Mouse (Mus musculus) heart, adult 2 months (tissue): ENCODE measurements around the gene Psmd12. TPM values are rescaled to one million over a fixed set of nuclear protein-coding genes. Genes with fewer than 3 reads are reported as not detected.

Experiments used
- DNase-seq, 2 experiments: peaks; one replicate each; pipeline ENCODE4 v3.0.0; 2021
- H3K27ac ChIP-seq: fragments of 200-600 bp; 2 replicates; pipeline ENCODE4 v1.8.1; 2022
- H3K27me3 ChIP-seq: fragments of 200-500 bp; 2 replicates; pipeline ENCODE4 v1.6.1; 2012; ENCODE audit warnings: mild to moderate bottlenecking, low read length, inconsistent platforms, mixed read lengths; ENCODE audit not compliant: control insufficient read depth, insufficient read depth
- H3K36me3 ChIP-seq: fragments of 200-500 bp; 2 replicates; pipeline ENCODE4 v1.6.1; 2012; ENCODE audit warnings: low read length, inconsistent platforms; ENCODE audit not compliant: control insufficient read depth, insufficient read depth
- H3K4me1 ChIP-seq: fragments of 200-500 bp; 2 replicates; pipeline ENCODE4 v1.6.1; 2011; ENCODE audit warnings: low read length; ENCODE audit not compliant: control insufficient read depth, insufficient read depth
- H3K4me3 ChIP-seq: fragments of 200-600 bp; 2 replicates; pipeline ENCODE4 v1.8.1; 2022
- H3K79me2 ChIP-seq: fragments of 200-500 bp; replicated peaks from 2 replicates; pipeline ENCODE4 v1.6.1; 2012; ENCODE audit warnings: mild to moderate bottlenecking, inconsistent platforms, low read length, moderate library complexity, mixed read lengths; ENCODE audit not compliant: control insufficient read depth, insufficient read depth
- H3K9ac ChIP-seq: fragments of 200-500 bp; 2 replicates; pipeline ENCODE4 v1.6.1; 2012; ENCODE audit warnings: low read depth, mild to moderate bottlenecking, control low read depth, inconsistent platforms, low read length, mixed read lengths
- CTCF ChIP-seq: fragments of 200-600 bp; IDR thresholded peaks from 2 replicates; pipeline ENCODE4 v1.8.1; 2022; ENCODE audit warnings: antibody characterized with exemption, mild to moderate bottlenecking, moderate library complexity
- EP300 ChIP-seq: fragments of 200-500 bp; IDR thresholded peaks from 2 replicates; pipeline ENCODE4 v1.6.1; 2011; ENCODE audit warnings: low read depth, low read length, control low read depth; ENCODE audit not compliant: insufficient read depth
- POLR2A ChIP-seq: fragments of 200-500 bp; IDR thresholded peaks from 2 replicates; pipeline ENCODE4 v1.6.1; 2011; ENCODE audit warnings: mild to moderate bottlenecking, low read depth, low read length, control low read depth; ENCODE audit not compliant: insufficient read depth
- WGBS: fragments of 180-500 bp; shearing (Covaris S2); methylation state at CpG from one replicate; pipeline ENCODE4 v1.1.7; 2018; 5-methylcytosine and 5-hydroxymethylcytosine counted together
- intact Hi-C: fragments of 180-260 bp; cut with DNase I; formaldehyde crosslinking; loops from one replicate; pipeline ENCODE4 v1.15.1; 2025
- polyA plus RNA-seq: library from polyadenylated mRNA; depleted of rRNA; stranded (reverse); fragments of >200 nt; gene quantifications from 2 replicates; pipeline ENCODE4 v1.2.3, GENCODE M21; 2012
- total RNA-seq, 2 experiments: library from RNA; stranded (reverse); gene quantifications; 2 replicates each; pipeline ENCODE4 v1.2.3; 2021

Psmd12 gene
- total and polyA plus RNA-seq, 3 experiments: 22.6 to 92.2 (median 78.3) TPM

DNA sequence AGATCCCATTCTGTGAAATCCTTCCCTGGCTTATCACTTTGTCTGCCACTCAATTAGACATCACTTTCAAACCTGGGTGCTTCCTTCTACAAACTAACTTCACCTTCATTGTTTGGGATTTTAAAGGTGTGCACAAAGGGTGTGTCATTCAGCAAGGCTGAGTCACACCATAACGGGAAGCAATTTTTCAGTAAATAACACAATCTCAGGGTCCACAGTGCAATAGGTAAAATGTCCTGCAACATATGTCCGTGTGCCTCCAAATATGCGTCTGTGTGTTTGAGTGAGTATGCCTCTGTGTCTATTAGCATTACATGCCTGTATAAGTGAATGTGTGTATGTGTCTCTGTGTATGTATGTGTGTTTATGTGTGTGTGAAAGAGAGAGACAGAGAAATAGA is 22.0 kb upstream of the Psmd12 start:
- WGBS: 92% methylated on average over 3 of the region's 3 CpGs
- Histone ChIP-seq H3K9ac (no peak overlapping the region), H3K36me3 (no peaks in the 10 kb centered on the region), H3K27me3 (no peaks in the 10 kb centered on the region), H3K4me1 (peaks cover 5% of the 10 kb centered on the region), H3K4me3 (no peak overlapping the region), H3K79me2 (peaks cover 8% of the 10 kb centered on the region), H3K27ac (no peak overlapping the region)
- TF ChIP-seq EP300 (no peak), POLR2A (no peak)
- intact Hi-C loops: no loop called here
- DNase-seq: no peak

DNA sequence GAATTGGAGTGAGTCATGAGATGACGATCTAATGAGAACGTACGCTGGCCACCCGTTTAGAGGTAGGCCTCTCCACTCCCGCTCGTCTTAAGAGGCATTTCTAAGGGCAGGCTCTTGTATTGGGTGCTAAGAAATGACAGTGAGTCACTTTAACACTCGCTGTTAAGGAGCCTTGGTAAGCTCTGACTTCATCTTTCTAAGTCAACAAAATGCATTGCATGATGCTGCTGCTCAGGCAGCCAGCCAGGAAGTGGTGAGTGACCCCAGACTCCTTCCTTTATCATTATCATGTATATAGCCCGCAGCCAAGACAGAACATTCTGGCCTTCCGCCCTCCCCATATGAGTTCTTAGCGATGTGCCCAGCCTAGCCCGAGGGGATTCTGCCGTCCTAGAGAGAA is 21.0 kb upstream of the Psmd12 start:
- Histone ChIP-seq H3K27me3 (no peaks in the 10 kb centered on the region), H3K36me3 (no peaks in the 10 kb centered on the region; the same call in 1 of the 2 replicates), H3K4me1 (peaks cover 6% of the 10 kb centered on the region), H3K27ac (no peak overlapping the region), H3K79me2 (peaks cover 10% of the 10 kb centered on the region), H3K4me3 (no peak overlapping the region), H3K9ac (no peak overlapping the region)
- 65% methylated on average over 12 of the region's 12 CpGs for WGBS
- intact Hi-C loops: no loop called here
- TF ChIP-seq CTCF (no peak), POLR2A (no peak), EP300 (no peak)
- DNase-seq: no peak

GRCm38 (mm10) chr11:107458986-107459385 is 20.3 kb upstream of the Psmd12 start:
- peaks cover 8% of the 10 kb centered on the region for H3K4me1 ChIP-seq
- WGBS: 77% methylated on average over 7 of the region's 7 CpGs
- peak in 1 of 2 experiments; percentile 7 for DNase-seq
- no peak overlapping the region for H3K4me3 ChIP-seq
- TF ChIP-seq POLR2A (no peak), EP300 (no peak), CTCF (no peak)
- intact Hi-C loops: no loop called here
- no peak overlapping the region for H3K9ac ChIP-seq
- H3K36me3 ChIP-seq: no peaks in the 10 kb centered on the region; the same call in 1 of the 2 replicates
- no peaks in the 10 kb centered on the region for H3K27me3 ChIP-seq
- no peak overlapping the region for H3K27ac ChIP-seq
- peaks cover 10% of the 10 kb centered on the region for H3K79me2 ChIP-seq

- Histone ChIP-seq H3K9ac (no peak overlapping the region), H3K4me3 (no peak overlapping the region), H3K27ac (no peak overlapping the region), H3K36me3 (no peaks in the 10 kb centered on the region; the same call in 1 of the 2 replicates), H3K27me3 (no peaks in the 10 kb centered on the region), H3K4me1 (peaks cover 6% of the 10 kb centered on the region), H3K79me2 (peaks cover 10% of the 10 kb centered on the region)
- no peak for DNase-seq
- TF ChIP-seq CTCF (no peak), EP300 (no peak), POLR2A (no peak)
- intact Hi-C loops: no loop called here
- WGBS: 87% methylated on average over 7 of the region's 7 CpGs
Observed at GRCm38 (mm10) chr11:107459828-107460227, 19.5 kb upstream of the Psmd12 start.

DNA sequence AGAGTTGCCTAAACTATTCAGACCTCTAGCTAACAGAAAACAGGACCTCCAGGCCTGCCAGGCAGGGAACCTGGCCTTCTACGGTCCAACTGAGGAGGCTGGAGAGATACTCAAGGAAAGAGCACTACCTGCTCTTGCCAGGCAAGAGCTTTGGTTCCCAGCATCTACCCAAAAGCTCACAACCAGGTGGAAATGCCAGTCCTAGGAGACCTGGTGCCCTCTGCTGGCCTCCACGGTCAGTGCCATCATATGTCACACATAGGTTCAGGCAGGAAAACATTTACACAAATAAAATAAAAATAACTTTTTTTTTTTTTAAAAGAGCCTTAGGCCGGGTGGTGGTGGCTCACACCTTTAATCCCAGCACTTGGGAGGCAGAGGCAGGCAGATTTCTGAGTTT is 16.8 kb upstream of the Psmd12 start:
- H3K4me1 ChIP-seq: peaks cover 6% of the 10 kb centered on the region
- no peaks in the 10 kb centered on the region for H3K27me3 ChIP-seq
- peaks cover 8% of the 10 kb centered on the region for H3K79me2 ChIP-seq
- H3K4me3 ChIP-seq: no peak overlapping the region
- no peak for TF ChIP-seq POLR2A
- TF ChIP-seq CTCF: peak; percentile 58
- no peak overlapping the region for H3K9ac ChIP-seq
- H3K27ac ChIP-seq: no peak overlapping the region
- no peak for DNase-seq
- intact Hi-C loops: no loop called here
- 93% methylated on average over 3 of the region's 3 CpGs for WGBS
- peaks cover 1% of the 10 kb centered on the region; the same call in 1 of the 2 replicates for H3K36me3 ChIP-seq

DNA sequence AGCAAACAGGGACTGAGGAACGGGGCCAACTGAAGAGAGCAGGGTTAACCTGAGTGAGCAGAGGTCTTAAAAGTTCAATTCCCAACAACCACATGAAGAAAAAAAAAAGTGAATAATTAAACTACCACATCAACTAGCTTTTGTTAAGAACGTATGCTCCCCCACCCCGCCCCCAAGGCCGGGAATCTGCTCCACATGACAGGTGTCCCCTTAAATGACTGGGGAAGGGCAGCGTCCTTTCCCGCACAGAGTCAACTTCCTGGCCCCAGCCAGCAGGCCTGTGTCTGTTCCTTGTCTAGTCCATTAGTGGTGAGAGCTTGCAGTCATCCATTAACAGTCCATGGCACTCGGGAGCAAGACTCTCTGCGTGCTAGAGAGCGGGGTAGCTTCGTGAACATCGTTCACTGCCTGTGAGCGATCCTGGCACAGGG is 16.0 kb upstream of the Psmd12 start:
- peaks cover 8% of the 10 kb centered on the region for H3K79me2 ChIP-seq
- no peak overlapping the region; the same call in 1 of the 2 replicates for H3K9ac ChIP-seq
- H3K4me3 ChIP-seq: no peak overlapping the region
- H3K36me3 ChIP-seq: peaks cover 1% of the 10 kb centered on the region; the same call in 1 of the 2 replicates
- no peak for DNase-seq
- TF ChIP-seq POLR2A: no peak
- no peak for TF ChIP-seq CTCF
- TF ChIP-seq EP300: no peak
- H3K27ac ChIP-seq: peak overlapping the region; percentile 67
- WGBS: 65% methylated on average over 12 of the region's 12 CpGs
- intact Hi-C loops: no loop called here
- peaks cover 8% of the 10 kb centered on the region for H3K4me1 ChIP-seq
- no peaks in the 10 kb centered on the region for H3K27me3 ChIP-seq
